Mouse (Mus musculus): ENCODE measurements at regions not wholly inside any gene's neighbourhood (a gene's known extent, or its start where the extent isn't known, plus 50 kb on each side); places are given as distances from the start of the nearest gene placed in this dataset.

DNA sequence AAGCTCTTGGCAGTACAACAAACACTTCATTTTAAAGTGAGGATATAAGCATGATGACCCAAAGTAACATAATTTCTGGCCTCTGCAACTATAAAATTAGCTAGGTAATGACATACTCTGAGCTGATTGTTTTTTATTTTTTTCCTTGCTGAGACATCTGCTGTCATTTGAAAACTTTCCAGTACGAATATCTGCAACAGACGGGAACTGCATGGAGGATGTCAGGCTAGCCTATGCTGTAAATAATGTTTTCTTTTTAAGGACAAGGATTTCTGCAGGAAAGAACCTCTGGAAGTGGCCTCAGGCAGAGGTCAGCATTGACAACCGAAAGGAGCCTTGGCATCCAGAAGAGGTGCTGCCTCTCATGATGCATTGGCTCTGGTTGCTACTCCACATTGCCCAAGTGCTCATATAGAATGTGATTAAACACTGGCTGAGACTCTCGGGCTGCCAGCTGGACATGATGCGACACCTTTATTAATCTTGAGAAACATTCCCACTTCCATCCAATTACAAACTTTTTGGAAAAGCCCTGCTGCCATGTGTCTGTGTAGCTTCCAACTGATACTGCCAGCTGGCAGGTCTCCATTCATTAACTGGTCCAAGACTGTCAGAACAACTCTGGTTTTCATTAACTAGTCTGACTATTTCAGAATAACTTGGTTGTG is 837.9 kb downstream of the Ryr2 start:
- DNase-seq = no peak

DNA sequence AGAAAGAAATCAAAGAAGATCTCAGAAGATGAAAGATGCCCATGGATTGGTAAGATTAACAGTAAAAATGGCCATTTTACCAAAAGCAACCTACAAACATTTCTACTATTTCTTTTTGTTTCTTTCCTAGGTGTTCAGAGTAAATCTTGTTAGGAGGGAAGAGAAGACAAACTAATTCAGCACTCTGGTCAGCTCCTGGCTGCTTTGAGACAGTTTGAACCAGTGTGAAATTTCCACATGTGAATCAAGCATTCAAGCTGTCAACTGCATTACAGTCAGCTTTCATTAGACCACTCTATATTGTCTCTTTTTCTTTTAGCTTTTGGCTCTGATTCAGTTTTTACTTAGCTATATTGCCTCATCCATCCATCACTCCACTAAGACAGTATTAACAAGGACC is 859.2 kb downstream of the Ryr2 start:
- no peak for DNase-seq

DNA sequence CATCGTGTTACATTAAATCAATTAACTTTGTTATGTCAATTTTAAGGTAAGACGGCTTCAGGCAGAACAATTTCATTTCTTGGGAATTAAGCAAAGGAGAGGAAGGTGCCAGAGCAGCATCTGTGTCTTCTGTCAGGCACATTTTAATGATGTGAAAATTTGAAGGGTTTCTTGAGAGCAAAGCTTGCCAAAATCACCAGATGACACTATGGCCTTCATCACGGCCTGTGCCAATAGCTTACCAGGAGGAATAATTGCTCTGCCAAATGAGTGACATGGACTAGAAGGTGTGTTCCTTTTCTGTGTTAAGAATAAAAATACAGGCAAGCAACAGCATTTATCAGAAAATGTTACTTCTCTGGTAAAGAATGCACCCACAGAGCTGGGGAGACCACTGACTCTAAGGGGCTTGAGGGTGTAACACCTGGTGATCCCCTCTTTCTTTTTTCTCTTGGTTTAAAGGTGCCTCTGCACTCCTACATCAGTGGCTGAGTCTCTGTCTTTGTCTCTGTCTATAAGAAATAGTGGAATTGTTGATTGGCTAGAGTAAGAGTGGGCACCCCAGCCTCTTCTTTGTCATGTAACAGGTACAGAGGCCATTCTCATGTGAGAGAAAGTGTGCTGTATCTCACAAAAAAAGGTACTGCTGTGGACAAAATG is 856.2 kb upstream of the Chrm3 start:
- no peak for DNase-seq

DNA sequence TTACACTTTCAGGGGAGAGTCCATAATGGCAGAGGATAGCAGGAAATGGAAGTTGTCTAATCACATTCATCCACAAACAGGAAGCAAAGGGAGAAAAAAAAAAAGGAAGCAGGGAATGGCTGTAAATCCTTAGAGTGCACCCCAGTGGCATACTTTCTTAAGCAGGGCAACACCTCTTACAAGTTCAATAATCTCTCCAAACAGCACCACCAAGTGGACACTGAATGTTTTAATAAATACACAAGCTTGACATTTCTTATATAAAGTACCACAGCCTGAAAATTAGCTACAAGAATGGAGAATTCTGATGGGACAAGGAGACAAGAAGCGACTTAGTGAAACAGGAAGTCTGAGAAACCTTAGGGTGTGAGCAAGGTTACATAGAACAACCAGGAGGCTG is 849.5 kb upstream of the Chrm3 start:
- no peak for DNase-seq

DNA sequence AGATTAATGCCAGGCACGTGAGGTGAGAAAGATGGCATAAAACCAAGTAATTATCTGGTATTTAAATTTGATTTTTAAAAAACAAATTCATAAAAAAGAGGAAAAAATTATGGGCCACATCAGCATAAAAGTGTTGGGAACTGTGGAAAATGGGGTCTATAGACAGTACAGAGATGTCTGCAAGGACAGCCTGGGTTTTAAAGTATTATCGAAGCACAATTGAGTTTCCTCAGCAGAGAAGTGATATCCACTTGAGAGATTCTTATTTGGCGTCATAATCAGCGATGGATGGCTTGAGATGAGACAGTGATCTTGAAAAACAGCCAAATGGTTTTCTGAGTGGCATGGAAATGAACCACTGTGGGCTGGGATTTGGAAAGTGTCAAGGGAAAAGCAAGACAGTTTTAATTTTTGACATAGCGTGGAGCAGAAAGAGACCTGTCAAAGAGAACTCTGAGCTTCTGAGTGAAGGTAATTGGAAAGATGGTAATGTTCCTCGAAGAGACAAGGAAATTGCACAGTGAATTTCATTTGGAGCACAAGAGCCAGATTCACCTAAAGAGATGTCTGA is 844.7 kb upstream of the Chrm3 start:
- no peak for DNase-seq

DNA sequence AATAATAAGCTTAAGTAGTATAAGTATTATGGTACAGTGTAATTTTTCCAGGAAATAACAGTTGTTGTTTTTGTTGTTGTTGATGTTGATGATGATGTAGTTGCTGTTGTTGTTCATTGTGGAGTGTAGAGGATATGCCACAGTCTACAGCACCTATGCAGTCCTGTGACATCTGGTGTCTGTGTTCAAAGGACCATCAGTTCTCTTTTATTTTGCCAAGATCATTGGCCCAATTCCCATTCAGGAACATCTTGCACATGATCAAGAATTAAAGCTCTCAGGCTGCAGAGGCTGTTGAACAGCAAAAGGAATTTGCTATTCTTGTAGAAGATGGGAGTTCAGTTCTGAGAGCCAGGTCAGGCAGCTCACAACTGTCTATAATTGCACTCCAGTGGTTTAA is 841.3 kb upstream of the Chrm3 start:
- no peak for DNase-seq

DNA sequence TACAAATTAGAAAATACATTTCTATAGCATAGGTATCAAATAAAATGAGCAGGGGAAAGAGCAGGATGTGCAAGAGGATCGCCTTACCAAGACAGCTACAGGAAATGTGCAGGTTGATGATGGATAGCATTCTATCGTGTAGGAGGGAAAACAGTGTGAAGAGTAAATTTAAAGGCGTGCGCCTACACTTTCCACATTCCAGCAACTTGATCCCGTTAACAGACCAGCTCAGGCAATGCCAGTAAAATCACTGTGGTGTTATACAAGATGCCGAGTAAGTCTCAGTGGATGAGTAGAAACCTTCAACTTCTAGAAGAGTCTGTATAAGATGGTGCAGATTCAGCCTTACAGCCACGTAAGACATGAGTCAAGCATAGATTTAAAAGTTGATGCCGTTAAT is 831.8 kb upstream of the Chrm3 start:
- no peak for DNase-seq

DNA sequence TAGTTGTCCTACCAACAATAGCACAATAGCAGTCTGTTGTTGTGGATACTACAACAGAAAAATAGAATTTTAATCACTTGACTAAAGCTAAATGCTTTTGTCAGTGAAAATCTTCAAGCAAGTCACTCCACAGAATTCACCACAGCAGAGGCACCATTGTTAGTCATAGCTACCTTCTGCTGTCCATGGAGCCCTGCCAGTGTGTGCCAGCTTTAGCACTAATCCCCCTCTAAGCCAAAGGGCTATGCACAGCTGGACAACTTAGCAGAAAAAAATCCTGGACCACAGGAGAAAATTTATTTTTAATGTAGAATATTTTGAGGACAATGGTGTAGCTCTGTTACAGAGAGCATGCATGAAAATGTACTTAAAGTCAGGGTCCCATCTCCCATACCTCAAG is 820.5 kb upstream of the Chrm3 start:
- DNase-seq = no peak

DNA sequence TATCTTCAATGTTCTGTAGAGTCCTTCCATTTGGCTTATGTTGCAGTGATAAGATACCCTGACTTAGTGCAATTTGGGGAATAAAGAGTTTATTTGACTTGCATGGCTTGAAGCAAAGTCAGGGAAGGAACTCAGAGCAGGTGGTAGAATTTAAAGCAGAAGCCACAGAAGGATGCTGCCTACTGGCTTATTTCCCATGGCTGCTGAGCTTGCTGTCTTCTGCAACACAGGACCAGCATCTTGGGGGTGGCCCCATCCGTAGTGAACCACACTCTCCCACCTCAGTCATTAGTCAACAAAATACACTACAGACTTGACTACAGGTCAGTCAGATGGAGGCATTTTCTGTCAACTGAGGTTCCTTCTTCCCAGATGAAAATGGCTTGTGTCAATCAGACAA is 819.7 kb upstream of the Chrm3 start:
- no peak for DNase-seq

DNA sequence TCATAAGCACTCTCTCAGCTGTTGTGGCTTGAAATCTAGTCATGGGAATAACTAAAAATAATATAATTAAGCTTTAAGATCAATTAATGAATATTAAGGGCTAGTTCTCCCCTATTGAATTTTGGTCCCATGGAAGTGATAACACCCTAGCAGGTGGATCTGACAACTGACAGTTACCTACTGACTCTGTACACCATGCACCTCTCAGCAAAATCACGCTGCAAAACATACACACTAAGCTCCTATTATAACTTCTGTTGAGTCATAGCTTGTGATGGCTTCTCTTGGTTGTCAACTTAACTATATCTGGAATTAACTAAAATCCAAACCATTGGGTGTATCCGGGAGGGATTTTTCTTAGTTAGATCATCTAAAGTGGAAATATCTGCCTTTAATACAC is 817.9 kb upstream of the Chrm3 start:
- DNase-seq = no peak

DNA sequence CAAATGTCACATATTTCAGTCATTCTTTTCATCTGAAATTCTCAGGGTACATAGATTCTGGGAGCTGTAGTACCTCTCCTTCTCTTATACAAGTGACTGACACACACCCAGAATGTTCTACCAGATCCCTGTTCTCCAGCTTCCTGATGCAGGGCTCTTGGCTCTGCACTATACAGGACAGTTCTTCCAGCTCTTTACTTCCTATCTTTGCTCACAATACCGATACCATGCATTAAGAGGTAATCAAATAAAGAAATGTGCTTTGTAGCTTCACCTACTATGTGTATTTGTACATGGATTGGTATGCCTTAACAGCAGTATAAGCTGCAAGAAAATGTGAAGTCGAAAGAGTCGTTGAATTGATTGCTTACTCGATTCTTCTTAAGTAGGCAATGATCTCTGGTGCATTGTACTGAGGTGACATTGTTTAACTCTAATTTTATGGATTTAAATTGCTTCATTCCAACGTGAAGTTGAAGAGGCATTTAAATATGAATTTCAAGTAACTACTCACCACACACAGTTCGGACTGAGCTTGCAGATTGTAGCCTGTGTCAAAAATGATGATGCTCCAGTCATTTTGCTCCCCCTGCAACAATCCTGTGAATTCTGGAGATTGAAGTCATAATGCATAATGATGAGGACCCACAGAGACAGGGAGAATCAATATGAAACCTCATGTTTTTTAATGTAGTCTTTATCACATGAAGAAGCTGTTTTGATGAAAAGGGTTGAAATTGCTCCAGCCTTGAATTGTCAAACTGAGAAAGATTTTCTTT is 817.2 kb upstream of the Chrm3 start:
- DNase-seq = no peak

DNA sequence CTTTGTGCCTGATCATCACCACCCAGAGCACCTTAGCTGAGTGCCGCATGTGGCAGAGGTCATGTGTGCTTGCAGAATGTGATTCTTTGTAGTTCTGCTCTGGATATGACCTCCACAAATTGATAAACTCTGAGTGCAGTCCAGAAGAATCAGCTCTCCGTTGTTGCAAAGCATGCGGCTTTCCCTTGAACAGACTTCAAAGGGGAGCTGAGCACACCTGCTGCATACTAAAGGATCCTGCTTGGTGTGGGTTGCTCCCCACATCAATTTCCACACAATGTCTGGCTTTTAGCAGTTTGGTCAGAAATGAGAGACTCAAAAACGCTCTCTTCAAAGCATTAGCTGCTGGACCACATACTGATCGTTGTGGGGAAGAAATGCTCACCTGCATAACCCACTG is 806.5 kb upstream of the Chrm3 start:
- no peak for DNase-seq

DNA sequence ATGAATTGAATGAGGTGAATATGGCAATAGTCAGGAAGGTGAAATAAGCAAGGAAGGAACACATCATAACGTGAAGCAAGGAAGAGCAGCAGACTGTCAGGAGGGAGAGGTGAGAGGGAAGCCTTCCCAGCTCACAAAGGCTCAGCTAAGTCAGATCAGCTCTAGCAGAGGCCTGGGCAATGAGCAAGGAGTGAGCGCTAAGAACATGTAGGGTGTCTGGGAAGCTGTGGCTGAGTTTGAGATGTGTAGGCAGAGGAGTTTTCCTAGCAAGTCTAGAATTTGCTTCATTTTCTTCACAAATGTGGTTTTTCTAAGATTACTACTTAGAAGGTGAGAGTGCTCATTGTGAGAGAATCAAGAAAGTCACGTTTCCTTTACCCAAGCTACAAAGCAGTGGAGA is 803.5 kb upstream of the Chrm3 start:
- DNase-seq = no peak

DNA sequence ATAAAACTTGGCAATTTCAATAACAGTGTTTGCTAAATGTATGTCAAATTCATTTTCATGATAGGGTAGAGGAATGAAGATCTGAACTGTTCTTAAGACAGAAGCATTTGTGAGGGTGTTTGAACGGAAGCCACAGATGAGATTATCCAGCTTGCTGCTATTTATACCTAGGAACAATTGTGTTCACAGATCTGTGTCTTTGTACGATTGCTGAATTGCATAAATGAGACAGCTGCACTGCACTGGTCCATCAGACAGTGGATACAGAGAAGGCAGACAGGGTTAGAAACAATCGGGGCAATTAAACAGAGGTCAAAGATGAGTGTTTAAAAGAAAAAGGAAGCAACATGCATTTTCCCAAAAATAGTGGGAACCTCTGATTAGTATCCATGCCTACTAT is 786.6 kb upstream of the Chrm3 start:
- DNase-seq = no peak

DNA sequence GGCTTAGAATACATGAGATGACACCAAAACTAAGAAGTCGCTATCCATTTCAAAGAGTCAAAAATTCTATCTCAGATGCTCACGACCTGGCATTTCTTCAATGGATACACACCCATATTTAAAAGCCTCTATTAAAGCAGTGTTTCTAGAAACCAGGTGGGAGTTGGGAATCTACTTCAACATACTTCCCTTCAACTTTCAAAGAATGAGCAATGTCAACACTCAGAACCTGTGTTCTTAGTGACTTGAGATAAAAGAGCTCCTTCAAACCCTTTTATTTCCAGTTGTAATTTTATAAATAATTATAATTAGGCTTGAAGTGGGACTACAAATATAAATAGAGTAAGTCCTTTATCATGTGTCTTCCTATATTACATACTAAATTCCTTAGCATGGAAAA is 747.0 kb upstream of the Chrm3 start:
- DNase-seq = no peak

DNA sequence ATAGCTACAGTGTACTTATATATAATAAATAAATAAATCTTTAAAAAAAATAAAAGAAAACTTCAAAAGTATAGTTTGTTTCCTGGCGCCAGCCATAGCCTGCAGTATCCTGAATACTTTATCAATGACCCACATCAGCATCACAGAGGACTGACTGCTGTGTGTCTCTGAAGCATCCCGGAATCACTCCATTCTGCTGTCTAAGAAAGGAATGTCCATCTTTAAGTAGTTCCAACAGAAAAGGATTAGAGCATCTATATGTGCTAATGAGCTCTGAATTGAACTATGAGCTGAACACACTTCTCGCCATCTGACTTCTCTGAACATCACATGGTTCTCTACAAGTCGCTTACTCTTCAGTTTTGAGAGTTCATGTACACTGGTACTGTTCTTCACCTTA is 745.8 kb upstream of the Chrm3 start:
- DNase-seq = no peak

DNA sequence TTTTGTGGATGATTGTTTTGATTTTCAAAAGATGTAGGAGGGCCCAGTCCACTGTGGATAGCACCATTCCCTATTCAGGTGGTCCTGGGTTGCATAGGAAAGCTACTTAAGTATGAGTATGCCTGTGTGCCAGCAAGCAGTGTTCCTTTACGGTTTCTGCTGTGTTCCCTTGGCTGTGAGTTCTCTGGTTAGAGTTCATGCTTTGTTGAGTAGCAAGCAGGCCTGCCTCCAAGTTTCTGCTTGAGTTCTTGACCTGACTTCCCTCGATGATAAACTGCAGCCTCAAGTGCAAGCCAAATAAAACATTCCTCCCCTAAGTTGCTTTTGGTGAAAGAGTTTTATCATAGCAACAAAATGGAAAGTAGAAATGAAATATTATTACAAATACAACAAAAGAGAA is 744.9 kb upstream of the Chrm3 start:
- DNase-seq = peak; percentile 68

DNA sequence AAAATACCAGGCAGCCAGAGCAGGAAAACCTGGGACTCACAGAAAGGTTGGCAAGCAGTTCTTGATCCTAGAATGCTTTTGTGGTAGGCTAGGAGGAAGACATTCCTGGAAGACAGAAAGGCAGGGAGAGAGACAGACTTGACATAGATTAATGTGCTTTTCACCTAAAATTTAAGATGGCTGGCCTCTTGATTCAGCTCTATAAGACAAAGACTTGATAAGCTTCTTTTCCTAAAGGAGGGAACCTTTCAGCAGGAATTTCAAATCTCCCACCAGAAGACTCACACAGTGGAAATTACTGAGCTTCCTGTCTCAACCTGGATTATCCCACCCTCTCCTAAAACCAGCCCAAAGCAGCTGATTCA is 738.9 kb upstream of the Chrm3 start:
- no peak for DNase-seq

DNA sequence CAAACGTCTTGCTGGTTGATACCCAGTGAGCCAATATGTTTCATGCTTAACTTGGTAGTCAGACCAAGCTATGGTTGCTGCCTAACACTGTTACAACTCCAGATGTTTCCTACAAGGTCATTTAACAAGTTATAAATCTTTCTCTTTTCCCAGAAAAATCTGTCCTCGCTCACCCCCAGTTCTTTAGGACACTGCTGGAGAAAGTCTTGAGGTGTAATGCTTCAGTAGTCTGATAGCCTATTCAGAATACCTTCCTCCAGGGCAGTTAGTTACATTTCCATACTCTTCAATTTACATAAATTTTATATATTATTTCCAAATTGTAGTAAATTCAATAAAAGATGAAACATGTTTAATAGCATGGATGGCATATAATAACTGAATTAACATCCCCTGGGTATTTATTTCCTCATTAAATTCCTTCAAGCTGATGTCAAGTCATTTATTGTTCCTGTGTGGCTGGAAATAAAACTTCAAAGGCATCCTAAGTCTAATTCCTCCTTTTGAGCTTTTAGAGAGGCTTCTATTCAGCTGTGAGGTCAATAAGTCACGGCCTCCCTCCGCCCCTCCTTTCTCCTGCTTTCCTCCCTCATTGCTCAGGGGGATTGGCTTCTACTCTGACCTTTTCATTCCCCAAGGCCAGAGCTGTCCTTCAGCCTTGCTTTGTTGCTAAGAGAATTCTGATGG is 738.4 kb upstream of the Chrm3 start:
- peak; percentile 49 for DNase-seq

DNA sequence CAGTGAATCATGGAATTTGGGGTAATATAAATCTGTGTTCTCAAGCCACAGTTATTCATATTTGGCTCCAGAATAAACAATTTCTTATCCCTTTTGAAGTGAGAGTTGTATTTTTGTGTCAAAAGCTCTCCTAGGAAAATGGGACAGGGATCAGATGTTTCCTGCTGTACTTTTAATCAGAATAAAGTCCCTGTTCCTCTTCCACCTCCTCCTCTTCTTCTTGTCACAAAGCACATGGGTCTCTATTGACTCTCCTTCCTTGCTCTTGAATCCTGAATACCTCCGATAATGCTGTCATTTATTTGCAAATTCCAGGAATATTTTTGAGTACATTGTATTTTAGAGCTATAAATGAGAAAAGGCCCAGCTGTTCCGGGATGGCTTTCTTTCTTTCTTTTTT is 732.3 kb upstream of the Chrm3 start:
- DNase-seq = peak; percentile 4

Measured in kidney, postnatal 14 days (tissue).